Mouse (Mus musculus) cerebellum, postnatal 4 days (tissue): ENCODE measurements around the gene Mlx.
A peak's percentile ranks its signal among the peaks of the same experiment; 100 is the strongest.
"Not testable (repeated sequence)": the region's sequence is repeated elsewhere in the genome, so short reads cannot be mapped to it uniquely, and the experiment has no call there.

ENCODE experiments used
- DNase-seq, 2 experiments: peaks; one replicate each; pipeline ENCODE4 v3.0.0; 2022; ENCODE audit warnings: low spot score in 2 of 2, mixed read lengths in 1 of 2

Gene Mlx

GRCm38 (mm10) chr11:101098231-101098630, 11.2 kb downstream of the Mlx start:
- no peak for DNase-seq

- no peak for DNase-seq
Measured at GRCm38 (mm10) chr11:101103011-101103410, 15.9 kb downstream of the Mlx start.

DNA sequence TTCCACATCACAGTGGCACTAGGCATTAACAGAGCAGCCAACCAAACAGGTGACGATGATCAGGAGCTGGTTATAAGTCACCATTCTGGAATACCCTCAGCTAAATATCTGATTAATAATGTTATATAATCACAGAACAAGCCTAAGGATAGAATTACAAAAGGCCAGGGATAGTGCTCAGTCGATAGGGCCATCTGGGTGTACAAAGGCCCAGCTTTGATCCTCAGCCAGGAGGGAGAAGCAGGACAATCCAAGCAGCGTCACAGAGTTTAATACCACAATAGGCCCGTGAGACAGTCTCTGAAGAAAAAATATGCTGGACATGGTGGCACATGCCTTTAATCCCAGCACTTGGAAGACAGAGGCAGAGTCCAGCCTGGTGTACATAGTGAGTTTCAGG, 22.3 kb downstream of the Mlx start:
- DNase-seq: no peak

GRCm38 (mm10) chr11:101110708-101111107, 23.6 kb downstream of the Mlx start:
- DNase-seq: no peak

DNA sequence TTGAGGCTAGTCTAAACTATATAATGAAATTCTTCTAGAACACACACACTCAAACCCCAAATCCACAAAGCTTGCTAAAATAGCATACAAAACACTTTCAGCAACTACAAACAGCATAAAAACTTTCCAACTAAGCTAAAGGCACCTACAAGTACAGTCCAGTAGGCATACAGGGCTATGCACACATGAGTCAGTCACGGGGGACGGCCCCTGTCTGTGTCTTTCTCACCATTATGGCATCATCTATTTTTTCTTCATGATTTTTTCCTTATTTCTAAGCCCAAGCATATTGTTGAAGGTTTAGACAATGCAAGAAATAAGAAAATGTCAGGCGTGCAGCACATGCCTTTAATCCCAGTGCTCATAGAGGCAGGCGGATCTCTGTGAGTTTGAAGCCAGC, 24.1 kb downstream of the Mlx start:
- DNase-seq: no peak

DNA sequence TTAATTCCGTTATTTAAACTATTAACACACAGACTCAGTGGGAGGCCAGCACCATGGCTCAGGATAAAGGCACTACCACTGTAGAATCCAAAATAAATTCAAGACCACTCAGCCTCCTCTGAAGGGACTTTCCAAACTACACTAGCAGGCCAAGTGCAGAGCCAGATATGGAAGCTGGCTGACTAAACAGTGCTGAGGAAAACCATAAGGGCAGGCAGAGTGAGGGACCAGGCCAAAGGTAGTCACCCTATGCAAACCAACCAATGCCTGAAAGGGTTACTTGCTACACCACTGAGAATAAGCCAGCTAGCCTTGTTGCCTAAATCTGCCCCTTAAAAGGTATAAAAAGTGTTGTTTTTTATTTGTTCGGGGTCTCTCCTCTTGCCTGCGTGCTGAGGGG, 25.1 kb downstream of the Mlx start:
- no peak for DNase-seq

DNA sequence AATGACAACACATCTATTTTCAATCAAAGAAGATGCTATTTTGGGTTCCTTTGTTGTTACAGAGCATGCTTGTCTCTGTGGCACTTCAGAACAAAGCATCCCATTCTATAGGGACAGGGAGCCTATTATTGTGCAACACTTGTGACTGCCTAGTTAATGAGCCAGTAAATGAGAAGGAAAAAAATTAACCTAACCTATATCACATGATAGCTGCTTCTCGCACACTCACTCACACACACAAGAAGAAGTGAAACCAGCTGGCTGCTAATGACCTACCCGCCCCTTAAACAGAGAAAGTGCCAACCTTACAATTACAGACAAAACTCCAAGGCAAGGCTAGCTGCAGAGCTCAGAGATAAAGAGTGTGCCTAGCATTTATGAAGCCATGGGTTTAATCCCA, 28.5 kb downstream of the Mlx start:
- no peak for DNase-seq

DNA sequence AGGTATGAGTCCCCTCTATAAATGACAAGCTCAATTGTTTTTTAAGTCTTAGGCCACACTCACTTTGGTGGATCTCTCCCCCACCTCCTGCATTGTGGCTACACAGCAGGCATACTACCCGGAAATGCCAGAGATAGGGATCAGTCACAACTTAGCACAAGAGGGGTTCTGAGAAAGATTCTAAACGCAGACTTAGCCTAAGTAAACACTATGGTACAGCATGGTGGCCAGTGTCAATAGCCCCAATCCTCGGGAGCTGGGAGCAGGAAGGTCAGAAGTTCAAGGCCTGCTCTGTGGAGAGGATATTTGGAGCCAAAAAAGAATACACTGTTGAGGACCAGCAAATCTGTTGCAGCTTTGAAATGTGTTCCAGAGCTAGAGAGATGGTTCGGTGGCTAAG, 31.0 kb downstream of the Mlx start:
- DNase-seq: no peak

DNA sequence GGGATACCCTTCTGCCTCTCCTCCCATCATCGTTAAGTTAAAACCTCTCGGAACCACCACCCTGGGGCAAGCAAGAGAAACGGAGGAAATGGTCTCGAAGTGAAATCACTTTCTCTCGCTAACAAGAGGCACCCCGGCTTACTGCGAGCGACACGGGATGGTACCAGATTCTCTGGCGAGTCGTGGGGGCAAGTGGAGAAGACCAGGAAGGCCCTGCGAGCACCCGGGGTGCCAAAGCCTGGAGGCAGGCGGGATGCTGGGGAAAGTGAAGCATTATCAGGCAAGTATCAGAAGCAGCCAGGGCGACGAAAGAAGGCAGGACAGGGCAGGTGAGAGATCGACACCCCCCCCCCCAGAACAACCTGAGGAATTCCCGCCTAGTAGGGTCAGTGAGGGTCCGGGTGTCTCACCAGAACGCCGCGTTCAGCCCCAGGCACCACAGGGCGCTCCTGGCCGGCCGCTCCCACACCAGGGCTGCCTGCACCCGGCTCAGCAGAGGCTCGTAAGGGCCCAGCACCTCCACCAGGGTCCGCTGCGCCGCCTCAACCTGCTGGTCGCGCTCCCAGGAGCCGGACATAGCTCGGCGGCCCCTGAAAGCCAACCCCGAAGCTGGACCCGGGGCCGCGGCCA, 32.2 kb downstream of the Mlx start:
- DNase-seq: no peak

DNA sequence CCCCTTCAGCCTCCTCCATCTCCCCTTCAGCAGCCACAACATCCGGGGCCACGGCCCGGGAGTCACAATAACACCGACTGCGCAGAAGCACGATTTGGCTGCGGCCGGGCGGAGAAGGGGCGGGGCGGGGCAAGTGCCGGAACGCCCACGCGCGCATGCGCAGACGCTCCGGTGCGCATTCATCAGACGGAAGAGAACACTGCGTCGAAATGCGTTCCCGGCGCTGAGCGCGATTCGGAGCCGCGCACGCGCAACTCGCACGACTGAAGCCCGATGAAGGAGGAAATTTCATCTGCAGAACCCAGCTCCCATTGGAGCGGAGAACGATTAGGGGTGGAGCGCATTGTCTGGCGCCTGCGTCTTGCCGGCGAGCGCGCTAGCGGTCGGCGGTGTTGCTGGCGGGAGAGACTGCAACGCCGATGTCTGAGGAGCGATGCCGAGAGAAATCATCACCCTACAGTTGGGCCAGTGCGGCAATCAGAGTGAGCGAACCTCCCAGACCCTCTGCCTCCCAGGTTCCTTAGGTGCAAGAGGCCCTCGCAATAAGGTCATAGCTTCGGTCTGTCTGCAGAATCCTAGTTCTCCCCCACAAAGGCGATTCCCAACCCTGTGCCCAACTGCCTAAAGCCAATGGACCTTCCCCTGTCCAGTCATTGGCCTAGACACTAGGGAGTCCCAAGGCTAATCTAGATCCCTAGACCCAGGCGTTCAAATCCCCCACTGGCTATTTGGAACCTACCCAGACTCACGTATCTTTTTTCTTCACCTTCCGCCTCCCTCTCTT, 32.9 kb downstream of the Mlx start, which contains the start of the genes Retreg3 and Tubg1:
Gene Retreg3, minus strand, starts transcription at position 133 of the 784 bp plus-strand sequence.
Gene Tubg1, plus strand, starts transcription at position 178 of the 784 bp plus-strand sequence.
- peak; percentile 98 to 100 for DNase-seq

- no peak for DNase-seq
Measured at GRCm38 (mm10) chr11:101120545-101121188, 33.6 kb downstream of the Mlx start.

DNA sequence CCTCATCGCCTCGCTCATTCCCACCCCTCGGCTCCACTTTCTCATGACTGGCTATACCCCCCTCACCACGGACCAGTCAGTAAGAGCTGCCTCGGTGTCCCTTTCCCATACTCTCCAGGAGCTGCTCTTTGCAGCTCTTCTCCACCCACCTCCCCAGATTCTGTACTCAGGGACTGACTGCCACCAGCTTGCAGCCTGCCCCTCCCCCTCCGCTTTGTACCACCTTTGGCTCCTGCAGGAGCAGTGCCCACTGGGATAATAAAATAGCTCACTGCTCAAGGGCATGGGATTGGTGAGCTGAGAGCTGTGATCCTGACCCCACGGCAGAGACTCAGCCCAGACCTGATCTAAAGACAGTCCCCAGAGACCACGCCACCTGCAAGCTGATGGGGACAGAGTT, 37.4 kb downstream of the Mlx start:
- not testable (repeated sequence) for DNase-seq

GRCm38 (mm10) chr11:101125008-101125407, 37.9 kb downstream of the Mlx start:
- not testable (repeated sequence) for DNase-seq

DNA sequence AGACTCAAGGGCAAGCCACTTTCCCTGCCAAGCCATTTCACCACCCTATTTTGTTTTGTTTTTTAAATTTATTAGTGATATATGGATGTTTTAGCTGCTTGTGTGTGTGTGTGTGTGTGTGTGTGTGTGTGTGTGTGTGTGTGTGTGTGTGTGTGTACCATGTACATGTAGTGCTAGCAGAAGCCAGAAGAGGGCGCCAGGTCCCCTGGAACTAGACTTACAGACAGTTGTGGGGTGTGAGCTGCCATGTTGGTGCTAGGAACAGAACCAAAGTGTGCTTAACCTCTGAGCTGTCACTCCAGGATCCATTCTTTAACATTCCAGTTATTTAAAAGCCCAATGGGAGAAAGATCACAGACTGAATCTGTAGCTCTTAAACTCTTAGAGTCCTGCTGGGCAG, 40.0 kb downstream of the Mlx start:
- DNase-seq: no peak

DNA sequence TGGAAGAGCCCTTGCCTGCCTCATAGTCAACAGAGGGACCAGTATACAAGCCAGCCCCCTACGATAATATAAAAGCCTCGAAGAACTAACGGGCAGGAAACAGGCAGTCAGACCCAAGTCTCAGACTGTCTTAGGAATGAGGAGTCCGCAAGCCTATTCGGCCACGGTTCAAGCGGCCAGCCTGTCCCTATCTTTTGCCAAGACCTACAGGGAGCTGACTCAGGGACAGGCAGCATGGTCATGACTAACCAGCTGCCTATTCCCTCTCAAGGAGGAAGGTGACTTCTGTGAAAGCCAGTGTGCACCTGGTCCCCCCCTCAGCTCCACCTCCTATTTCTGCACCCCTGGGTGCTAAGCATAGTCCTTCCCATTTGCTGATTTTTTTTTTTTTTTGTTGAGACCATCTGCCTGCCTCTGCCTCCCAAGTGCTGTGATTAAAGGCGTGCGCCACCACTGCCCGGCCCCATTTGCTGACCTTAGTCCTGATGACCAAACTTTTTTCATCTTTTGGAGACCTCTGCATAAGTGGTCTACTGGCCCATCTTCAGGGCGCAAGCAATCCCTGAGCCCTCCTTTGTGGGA, 42.0 kb downstream of the Mlx start:
- DNase-seq: no peak

DNA sequence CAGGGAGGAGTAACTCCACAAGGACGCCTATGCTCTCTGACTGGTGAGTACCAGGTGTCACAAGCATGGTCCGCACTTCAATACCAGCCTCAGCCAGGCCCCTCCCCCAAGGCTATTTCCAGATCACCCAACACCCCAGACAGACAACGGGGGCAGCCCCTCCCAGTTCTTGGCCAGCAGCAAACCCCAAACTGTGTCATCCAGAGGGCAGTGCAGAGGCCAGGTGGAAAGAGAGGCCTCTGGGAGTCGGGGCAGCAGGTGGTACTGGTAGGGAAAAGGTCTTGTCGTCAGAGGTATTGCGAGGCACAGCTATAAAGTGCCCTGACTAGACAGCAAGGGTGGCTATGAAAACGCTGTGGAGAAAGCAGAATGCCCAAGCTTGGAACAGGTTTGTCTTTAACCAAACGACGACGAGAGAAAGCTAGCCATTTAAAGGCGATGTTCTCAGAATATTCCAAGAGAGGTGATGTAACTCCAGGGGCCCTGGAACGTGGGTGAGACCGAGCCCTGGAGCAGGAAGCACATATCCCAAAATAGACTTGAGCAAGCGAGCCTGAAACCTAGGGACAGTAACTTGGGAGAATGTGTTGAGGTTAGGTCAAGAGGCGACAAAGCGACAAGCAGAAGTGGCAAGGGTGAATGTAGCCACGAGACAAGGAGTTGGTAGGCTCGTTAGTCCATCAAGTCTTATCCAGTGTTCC, 43.1 kb downstream of the Mlx start:
- no peak for DNase-seq

GRCm38 (mm10) chr11:101131187-101131586, 44.1 kb downstream of the Mlx start:
- DNase-seq: no peak

DNA sequence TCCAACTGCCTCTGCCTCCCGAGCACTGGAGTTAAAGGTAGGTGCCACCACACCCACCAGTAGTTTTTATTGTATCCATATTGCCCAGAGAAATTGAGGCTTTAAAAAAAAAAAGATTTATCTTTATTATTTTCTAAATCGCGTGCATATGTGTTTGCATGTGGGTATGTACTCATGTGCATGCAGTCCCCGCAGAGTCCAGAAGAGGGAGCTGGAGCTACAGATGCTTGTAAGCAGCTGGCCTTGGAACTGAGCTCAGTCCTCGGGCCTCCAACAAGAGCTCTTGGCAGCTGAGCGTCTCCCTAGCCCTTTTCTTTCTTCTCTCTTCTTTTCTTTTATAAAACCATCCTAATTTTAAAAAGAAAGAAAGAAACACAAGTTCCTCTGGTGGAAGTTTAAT, 44.6 kb downstream of the Mlx start:
- DNase-seq: peak in 1 of 2 experiments; percentile 48

GRCm38 (mm10) chr11:101133037-101133436, 46.0 kb downstream of the Mlx start:
- no peak for DNase-seq

DNA sequence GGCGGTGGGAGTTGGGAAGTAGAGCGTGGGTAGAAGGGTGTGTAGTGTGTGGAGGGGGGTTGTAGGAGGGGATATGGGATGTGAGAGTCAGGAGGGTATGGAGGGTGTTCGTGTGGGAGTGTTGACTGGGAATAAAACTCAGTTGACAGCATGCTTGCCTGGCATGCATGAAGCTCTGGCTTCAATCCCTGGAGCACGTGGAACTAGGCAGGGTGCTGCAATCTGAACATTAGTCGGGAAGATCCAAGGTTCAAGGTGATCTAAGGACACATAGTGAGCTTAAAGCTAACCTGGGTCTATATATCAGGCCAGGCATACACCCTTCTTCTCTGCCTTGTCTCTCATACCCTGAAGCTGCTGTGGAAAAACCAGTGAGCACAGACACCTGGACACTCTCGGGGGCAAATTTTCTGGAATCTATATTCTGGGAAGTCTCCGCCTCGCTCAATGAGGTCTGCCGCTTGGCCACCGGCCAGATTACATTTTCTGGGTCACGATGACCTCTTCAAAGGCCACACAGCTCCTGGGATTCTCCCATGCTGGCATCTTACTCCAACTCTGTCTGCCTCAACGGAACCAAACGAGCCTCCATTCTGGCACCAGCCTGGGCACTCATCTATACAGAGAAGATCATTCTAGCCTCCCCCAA, 47.3 kb downstream of the Mlx start:
- no peak for DNase-seq

DNA sequence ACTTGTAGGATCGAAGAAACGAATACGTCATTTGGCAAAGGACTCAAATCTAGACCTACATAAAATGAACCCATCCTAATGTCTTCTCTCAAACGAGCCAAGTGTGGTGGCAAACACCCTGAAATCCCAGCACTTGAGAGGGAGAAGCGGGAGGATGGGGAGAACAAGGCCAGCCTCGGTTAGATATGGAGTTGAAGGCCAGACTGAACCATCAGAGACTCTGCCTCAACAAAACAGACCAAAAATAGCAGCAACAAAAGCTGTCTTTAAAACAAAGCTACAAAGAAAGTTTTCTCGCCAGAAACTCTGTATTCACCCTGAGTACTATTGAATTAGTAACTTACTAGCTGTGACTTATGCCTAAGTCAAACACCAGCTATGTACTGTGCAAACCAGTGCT, 49.9 kb downstream of the Mlx start:
- no peak for DNase-seq
